Mouse (Mus musculus) urinary bladder, postnatal 10 days (tissue): ENCODE data around the gene Ppp2r5a.

ENCODE experiments used
- DNase-seq: peaks from one replicate; pipeline ENCODE4 v3.0.0; 2022; ENCODE audit warnings: low spot score

Ppp2r5a gene

DNA sequence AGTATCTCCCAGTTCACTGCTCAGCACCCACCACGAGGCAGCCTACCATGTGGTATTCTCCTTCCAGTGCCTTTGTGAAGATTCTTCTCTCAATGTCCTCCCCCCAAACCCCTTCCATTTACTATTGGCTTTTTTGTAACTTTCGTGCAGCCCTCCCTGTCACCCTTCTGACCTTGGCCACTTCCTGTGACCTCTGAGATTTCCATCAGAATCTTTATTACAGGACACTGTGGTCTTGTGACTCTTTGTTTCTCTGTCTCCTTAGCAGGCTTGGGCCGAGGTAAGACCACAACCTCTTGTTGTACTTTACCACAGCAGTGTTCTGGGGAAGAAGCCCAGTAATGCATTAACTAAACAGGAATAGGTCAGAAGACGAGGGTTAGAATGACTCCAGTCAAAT lies 15.9 kb upstream of the Ppp2r5a start:
- no peak for DNase-seq

GRCm38 (mm10) chr1:191417111-191417510 lies 14.0 kb upstream of the Ppp2r5a start:
- no peak for DNase-seq

GRCm38 (mm10) chr1:191416611-191417010 lies 13.5 kb upstream of the Ppp2r5a start:
- DNase-seq = no peak

- DNase-seq = no peak
These were observed 11.4 kb upstream of the Ppp2r5a start for GRCm38 (mm10) chr1:191414432-191414831.

DNA sequence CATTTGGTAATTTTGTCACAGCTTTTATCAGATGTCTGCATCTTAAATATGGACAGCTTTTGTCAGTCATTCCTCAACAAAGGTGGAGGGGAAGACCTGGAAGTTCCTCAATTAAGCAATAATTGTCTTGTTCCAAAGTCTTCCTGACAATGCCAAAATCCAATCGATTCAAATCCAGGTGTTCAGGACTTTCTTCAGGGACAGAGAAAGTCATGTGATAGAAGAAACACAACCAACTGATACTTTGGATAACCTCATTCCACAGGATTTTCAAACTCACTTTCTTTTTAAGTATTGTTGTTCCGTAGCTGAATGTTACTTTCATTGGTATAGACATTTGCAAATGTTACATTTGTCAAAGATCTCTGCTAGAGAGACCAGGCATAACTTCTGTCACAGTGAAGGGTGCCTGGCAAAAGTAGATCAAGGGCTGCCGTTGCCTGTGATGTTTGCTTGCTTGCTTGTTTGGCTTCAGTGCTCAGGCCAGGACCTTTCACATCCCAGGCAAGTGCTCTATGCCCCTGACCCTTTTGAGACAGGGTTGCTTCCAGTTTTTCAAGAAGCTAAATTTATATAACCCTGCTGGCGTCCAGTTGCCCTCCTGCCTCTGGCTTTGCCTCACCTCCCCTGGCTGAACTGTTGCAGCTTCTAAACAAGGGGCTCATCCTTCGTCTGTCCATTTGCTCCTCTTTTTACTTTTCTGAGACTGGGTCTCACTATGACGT lies 10.8 kb upstream of the Ppp2r5a start:
- no peak for DNase-seq

- DNase-seq = no peak
These were observed 7.4 kb upstream of the Ppp2r5a start for GRCm38 (mm10) chr1:191410294-191411036.

DNA sequence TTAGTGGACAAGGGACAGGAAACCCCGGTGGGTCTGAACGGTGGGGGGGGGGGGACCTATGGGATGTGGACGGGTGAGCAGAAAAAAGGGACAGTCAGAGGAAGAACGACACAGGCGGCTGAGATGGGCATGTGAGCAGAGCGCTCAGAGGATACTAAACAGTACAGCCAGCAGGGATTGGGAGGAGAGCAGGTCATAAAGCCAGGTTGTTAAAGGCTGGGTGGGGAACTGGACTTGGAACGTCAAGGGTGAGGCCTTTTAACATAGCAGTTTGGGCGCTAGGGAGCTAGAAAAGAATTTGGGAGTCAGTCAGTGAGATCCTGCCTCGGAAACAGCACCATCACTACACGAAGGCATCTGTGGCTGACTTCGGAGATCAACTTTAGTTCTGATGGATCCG lies 4.2 kb upstream of the Ppp2r5a start:
- no peak for DNase-seq

DNA sequence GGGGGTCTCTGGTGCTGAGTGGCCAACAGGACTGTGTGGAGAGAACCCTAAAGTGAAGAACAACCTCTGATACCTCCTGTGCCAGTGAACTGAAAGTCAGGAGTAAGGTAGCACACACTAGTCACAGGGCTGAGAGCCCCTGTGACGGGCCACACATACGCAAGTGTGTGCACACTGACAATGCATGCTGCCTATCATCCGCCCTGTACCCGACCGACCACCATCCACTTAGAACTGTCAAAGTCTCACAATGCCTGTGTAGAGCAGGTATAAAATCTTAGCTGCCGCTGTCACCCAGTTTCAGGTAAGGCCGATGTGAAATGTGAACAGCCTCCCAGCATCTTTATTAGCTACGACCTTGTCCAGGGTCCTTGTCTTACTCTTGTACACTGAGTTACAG lies 3.4 kb upstream of the Ppp2r5a start:
- no peak for DNase-seq

GRCm38 (mm10) chr1:191404721-191405329 lies 1.8 kb upstream of the Ppp2r5a start:
- no peak for DNase-seq

DNA sequence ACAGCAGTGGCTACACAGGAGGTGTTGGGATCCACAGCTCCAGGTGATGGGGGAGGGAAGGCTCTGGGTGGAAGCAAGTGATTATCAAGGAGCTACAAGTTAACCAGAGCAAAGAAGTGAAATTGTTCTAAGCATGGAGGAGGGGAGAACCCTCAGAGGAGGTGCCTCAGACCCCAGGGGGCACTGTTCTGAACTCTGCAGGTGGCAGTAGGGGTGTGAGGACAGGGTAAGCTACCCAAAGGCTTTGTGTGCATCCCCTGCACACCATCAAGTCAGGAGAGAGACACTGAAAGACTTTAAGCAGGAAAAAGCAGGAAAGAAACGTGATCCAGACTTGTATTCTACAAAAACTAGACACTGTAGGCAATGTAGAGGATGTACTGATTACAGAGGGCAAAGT lies 1.2 kb upstream of the Ppp2r5a start:
- no peak for DNase-seq

- no peak for DNase-seq
These were observed 566 bp downstream of the Ppp2r5a start for GRCm38 (mm10) chr1:191402506-191402905.

DNA sequence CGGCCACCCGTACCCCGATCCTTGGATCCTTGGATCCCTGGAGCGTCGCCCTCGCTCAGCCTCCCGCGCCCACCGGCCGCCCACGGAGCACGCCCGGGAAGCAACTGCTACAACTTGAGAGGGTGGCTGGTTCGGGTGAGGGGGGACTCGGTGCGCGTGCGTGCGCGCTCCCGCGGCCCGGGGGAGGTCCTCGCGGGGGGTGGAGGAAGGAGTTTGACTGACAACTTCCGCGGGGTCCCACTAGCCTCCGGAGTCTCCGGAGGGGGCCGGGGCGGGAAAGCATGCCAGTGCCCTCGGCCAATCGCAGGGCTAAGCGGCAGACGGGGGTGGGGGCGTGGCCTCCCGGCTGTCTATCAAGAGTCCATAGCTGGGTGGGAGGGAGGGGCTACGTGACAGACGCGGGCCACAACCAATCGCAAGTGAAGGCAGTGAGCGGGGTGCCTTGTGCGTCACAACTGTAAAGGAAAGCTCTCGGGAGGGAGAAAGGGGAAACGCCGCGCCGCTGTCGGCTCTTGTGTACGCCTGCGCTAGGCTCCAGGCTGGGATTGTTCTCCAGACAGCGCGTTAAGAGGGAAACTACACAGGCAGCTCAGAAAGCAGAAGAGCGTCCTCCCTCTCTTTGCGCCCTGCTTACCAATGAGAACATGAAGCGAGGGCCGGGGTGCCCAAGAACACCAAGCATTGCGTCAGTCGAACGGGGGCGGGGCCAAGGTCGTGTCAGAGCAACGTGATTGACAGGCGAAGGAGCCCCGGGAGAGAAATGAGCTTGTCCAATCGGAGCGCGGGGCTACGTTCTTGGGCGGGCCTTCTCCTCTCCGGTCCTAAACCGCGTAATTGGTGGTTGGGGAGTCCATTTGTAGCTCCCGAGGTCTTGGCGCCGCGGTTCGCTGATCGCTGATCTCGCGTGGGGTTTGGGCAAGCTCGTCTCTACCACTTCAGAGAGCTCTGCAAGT lies 5.9 kb downstream of the Ppp2r5a start:
- peak; percentile 99 for DNase-seq

GRCm38 (mm10) chr1:191396446-191396845 lies 6.6 kb downstream of the Ppp2r5a start:
- no peak for DNase-seq

DNA sequence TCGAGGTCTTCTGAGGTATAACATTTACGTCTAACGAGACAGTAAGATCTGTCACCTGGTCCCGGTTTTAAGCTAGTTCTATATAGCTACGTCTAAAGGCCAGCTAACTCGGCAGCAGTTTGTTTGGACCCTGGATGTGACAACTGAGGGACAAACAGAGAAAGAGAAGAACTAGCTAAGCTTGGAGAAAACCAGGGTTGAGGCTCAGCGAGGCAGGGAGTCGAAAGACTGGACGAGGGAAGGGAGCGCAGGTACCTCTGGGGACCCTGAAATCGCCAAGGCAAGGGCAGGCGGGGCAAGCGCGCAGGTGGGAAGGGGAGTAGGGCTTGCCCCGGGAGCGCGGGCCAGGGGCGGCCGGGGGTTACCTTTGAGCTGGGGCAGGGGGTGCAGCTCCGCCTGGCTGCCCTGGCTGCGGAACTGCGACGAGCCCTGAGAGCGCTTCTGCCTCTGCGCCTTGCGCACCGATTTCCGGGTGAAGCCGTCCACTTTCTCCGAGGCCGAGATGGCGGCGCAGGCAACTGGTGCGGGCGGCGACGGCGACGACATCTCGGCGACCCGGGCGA lies 7.1 kb downstream of the Ppp2r5a start:
- DNase-seq = peak; percentile 29

GRCm38 (mm10) chr1:191395200-191395599 lies 7.9 kb downstream of the Ppp2r5a start:
- no peak for DNase-seq

DNA sequence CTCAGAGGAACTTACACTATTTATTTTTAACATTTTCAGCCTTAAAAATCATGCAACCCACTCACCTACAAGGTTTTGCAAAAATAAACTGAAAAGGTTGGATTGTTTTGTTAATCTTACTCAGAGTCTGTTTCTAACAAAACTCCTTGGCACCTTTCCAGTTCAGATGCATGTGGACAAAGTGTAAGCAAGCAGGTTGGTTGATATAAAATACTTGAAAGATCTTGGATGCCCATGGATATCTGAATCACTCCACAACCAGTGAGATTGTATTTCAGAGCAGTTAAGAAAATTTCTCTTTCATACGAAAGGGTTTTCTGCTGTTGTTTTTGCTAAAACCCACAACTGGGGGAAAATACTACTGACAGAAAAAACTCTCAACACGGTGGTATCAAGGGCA lies 8.9 kb downstream of the Ppp2r5a start:
- DNase-seq = no peak

GRCm38 (mm10) chr1:191393536-191393935 lies 9.5 kb downstream of the Ppp2r5a start:
- no peak for DNase-seq

DNA sequence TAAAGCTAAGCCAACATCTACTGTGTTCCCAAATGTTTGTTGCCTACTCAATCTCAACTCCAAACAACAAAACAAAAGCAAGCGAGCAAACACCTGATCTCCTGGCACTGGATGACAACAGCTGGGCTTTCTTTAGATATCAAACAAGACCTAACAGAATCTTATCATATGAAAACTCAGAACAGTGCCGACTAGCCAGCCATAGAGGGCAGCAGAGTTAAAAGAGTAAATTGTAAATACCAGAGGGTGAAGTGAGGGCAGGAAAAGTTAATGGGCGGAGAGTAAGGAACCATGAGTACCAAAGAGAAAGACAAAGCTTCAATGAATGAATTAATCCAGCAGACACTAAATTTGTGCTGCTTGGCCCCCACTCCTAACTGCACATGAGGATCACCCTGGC lies 11.8 kb downstream of the Ppp2r5a start:
- no peak for DNase-seq

DNA sequence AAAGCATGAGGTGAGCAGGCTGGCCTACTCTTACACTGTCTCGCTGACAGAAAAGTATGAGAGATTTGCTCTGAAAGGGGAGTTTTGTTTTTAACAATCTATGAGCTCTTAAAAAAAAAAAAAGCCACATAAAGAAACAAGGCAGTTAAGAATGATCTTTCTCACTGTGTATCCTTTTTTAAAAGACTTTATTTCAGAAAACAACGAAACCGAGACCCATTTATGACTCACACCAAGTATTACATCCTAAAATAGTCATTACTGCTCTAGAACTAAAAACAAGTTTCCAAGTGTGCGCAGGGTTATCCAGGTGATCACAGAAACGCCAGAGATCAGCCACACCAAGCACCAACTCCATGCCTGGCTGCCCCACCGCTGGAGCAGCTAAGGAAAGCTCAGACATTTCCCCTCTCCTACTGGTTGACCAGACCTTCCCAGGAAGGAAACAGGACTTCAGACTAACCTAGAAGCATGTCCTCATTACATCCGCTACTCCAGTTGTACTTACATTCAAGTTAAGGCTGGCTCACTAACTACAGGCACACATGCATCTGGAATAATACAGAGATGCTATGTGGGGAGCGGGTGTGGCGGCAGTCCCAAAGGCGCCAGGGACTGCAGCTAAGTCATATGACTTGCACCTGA lies 18.2 kb downstream of the Ppp2r5a start:
- no peak for DNase-seq

GRCm38 (mm10) chr1:191381955-191382736 lies 20.9 kb downstream of the Ppp2r5a start:
- DNase-seq = no peak
